Mouse (Mus musculus): ENCODE results near the gene Gm525.

DNA sequence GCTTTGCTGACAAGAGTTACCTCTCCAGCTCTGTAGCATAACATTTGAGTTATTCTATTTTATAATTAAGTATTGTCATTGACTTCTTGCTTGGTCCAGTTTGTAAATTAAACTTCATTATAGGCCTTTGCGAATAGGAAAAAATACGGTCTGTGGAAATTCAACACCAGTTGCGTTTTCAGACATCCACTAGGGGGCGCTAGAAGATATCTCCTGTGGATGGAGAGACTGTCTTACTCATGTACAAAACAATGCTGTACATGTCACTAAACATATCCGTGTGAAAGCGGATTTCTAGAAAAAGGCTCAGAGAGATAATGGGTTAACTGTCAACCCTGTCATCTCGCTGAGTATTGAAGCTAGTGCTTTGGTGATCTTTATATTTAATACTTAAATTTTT lies 11.0 kb downstream of the Gm525 start:
- TF ChIP-seq CTCF (IDR thresholded peaks at IDR 0.05; ENCODE audit: insufficient read depth, low read length) (no peak), POLR2A (IDR thresholded peaks at IDR 0.05; ENCODE audit: borderline replicate concordance, extremely low read depth, low read depth, low read length) (no peak)
